ENCODE assay signal across 19 mouse cellular contexts in genomic region chr3:53953801-53954200, GRCm38 (mm10).
"Had no signal": no experiment of that assay in that cellular context is flagged by ENCODE, and none has a peak within 500 bp of the region (broad histone marks: within the 10 kb centered on the region; RNA-seq: fewer than 3 reads in every experiment).

No protein-coding gene starts in this region.

- H3K36me3 ChIP-seq: lung, embryonic 15.5 days; midbrain, embryonic 13.5 days; midbrain, embryonic 15.5 days; neural tube, embryonic 12.5 days had no signal

- H3K4me1 ChIP-seq: lung, embryonic 15.5 days; megakaryocyte, embryonic 14.5 days; midbrain, embryonic 13.5 days; midbrain, embryonic 15.5 days; neural tube, embryonic 12.5 days had no signal

- H3K27me3 ChIP-seq: lung, embryonic 15.5 days; megakaryocyte, embryonic 14.5 days; midbrain, embryonic 13.5 days; midbrain, embryonic 15.5 days; neural tube, embryonic 12.5 days had no signal

- H3K9me3 ChIP-seq: lung, embryonic 15.5 days; megakaryocyte, embryonic 14.5 days; midbrain, embryonic 13.5 days; midbrain, embryonic 15.5 days; neural tube, embryonic 12.5 days had no signal

- H3K27ac ChIP-seq: lung, embryonic 15.5 days; macrophage; midbrain, embryonic 13.5 days; midbrain, embryonic 15.5 days; neural tube, embryonic 12.5 days had no signal

- H3K9ac ChIP-seq: lung, embryonic 15.5 days; midbrain, embryonic 13.5 days; midbrain, embryonic 15.5 days; neural tube, embryonic 12.5 days had no signal

- DNase-seq: lung, adult 2 months; lung, postnatal 14 days; lung, postnatal 36 days; retina, postnatal 1 day; right cerebral cortex, adult 18-20 months; right cerebral cortex, postnatal 25 days; right cerebral cortex, postnatal 4 days; spleen, adult 18-20 months; thymus, adult 18-20 months; thymus, postnatal 14 days; thymus, postnatal 36 days had no signal

- H3K4me3 ChIP-seq: lung, embryonic 15.5 days; megakaryocyte, embryonic 14.5 days; midbrain, embryonic 13.5 days; midbrain, embryonic 15.5 days; neural tube, embryonic 12.5 days had no signal

- H3K4me2 ChIP-seq: lung, embryonic 15.5 days; midbrain, embryonic 11.5 days; midbrain, embryonic 13.5 days; midbrain, embryonic 15.5 days; neural tube, embryonic 12.5 days had no signal

- ATAC-seq: lung, postnatal 0 days; midbrain, embryonic 13.5 days; midbrain, embryonic 15.5 days had no signal
